In the genomic region with DNA sequence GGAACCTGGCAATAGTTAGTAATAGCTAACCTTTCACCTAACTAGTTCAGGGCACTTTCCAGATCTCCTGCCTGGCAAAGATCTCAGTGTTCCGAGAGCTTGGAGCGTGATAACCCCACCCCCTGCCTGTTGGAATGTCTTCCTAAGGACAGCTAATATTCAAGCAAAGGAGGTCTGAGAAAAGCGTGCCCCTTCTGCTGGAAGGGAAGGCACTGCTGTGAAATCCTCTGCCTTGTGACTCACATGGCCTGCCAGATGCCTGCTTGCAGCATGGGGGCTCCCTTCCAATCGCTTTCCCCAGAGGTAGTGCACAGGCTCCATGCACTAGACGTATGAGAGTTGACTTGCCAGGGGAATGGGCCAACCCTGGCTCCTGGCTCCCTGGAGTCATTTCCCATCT, we compare ENCODE assay signal across 14 mouse cellular contexts.
DNase-seq lines count a peak whose midpoint lies in the region; ATAC-seq lines count a peak whose summit lies in the region.
"Had no signal": no experiment of that assay in that cellular context is flagged by ENCODE, and none has a peak within 500 bp of the region (broad histone marks: within the 10 kb centered on the region; RNA-seq: fewer than 3 reads in every experiment).

No protein-coding gene starts in this region.

- no peak for ATAC-seq in megakaryocyte progenitor cell, adult 5-6 weeks (replicated peaks; ENCODE audit: poor library complexity)
- ATAC-seq: inflammation-experienced regulatory T-cells, adult 6 months; midbrain, embryonic 16.5 days; Patski had no signal

- peak; percentile 17 for DNase-seq in gastrocnemius, postnatal 25 days
- DNase-seq in gastrocnemius, postnatal 10 days, result no peak
- peak; percentile 15 to 29 for DNase-seq in lung, adult 18-20 months
- DNase-seq in lung, postnatal 4 days, result no peak
- DNase-seq in adrenal gland, postnatal 25 days, result peak; percentile 12
- peak; percentile 40 for DNase-seq in kidney, postnatal 10 days
- no peak for DNase-seq in MN1 (ENCODE audit: low spot score)
- DNase-seq: cerebellum, adult 18-20 months; embryo, embryonic 11 days; lung, embryonic 14.5 days had no signal

Comparison
In these comparisons a context has a peak if more than half of its experiments do, and no peak if none do; other contexts are left out.
1. DNase-seq: peak in gastrocnemius, postnatal 25 days (single experiment), lung, adult 18-20 months (2 of 2), adrenal gland, postnatal 25 days (single experiment) and kidney, postnatal 10 days (single experiment); none in gastrocnemius, postnatal 10 days (single experiment), lung, postnatal 4 days (0 of 2) and MN1 (single experiment).